Mouse (Mus musculus) cerebellum, adult 18-20 months (tissue): ENCODE results near the gene Apba3.

Source experiments
- DNase-seq, 2 experiments: peaks; one replicate each; pipeline ENCODE4 v3.0.0; 2021

The Apba3 gene

DNA sequence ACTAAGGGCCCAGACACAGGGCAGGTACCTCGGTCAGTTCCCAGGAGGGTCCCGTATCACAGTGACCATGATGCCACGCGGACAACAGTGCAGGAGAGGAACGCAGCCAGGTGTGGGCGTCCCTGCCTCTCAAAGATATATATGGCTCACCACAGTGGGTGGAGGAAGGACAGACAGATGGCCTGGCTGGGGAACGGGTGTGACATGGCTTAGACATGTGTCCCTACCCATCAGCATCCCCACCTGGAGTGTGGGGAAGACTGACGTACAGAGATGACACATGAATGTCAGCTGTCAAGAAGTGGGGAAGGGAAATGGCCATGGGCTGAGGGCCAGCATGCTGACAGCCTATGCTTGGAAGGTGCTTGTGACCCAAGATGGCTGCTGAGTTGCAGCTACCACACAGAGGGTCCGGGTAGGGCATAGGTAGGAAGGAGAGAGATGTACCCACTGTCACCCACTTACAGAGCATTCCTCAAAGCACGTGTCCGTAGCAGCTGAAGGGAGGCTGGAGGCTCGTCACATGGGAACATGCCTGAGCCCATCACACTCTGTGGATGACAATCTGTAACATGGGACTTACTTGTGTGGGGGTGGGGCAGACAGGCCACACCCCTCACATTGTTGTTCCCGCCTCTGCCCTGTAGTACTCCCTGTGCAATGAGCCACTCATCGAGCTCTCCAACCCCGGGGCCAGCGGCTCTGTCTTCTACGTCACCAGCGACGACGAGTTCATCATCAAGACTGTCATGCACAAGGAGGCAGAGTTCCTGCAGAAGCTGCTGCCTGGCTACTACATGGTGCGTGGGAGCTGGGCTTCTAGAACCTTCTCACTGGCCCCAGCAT, 40.3 kb downstream of the Apba3 start:
- DNase-seq, result no peak

DNA sequence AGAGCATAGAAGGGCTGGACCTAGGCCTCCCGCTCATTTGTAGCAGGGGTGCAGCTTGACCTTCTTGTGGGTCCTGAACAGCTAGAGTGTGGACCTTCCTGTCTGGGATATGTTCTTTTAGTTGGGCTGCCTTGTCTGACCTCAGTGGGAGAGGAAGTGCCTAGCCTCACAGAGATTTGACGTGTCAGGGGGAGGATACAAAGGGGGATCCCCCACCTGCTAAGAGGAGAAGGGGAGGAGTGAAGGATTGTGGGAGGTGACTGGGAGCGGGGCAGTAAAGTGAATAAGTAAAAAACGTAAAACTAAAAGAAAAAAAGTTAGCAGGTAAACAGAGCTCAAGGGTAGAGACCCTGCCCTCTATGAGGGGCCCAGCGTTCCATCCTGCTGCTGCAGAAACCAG, 42.8 kb downstream of the Apba3 start:
- no peak for DNase-seq

GRCm38 (mm10) chr10:81313581-81313980, 46.8 kb downstream of the Apba3 start:
- DNase-seq, result peak; percentile 21 to 30

- no peak for DNase-seq
These were observed 47.4 kb downstream of the Apba3 start for GRCm38 (mm10) chr10:81314201-81314600.

- peak in 1 of 2 experiments; percentile 19 for DNase-seq
These were observed 48.8 kb downstream of the Apba3 start for GRCm38 (mm10) chr10:81315587-81315986.

- peak in 1 of 2 experiments; percentile 56 for DNase-seq
These were observed 49.7 kb downstream of the Apba3 start for GRCm38 (mm10) chr10:81316338-81317060.

- DNase-seq, result peak in 1 of 2 experiments; percentile 39
These were observed 50.5 kb downstream of the Apba3 start for GRCm38 (mm10) chr10:81317273-81317672.

DNA sequence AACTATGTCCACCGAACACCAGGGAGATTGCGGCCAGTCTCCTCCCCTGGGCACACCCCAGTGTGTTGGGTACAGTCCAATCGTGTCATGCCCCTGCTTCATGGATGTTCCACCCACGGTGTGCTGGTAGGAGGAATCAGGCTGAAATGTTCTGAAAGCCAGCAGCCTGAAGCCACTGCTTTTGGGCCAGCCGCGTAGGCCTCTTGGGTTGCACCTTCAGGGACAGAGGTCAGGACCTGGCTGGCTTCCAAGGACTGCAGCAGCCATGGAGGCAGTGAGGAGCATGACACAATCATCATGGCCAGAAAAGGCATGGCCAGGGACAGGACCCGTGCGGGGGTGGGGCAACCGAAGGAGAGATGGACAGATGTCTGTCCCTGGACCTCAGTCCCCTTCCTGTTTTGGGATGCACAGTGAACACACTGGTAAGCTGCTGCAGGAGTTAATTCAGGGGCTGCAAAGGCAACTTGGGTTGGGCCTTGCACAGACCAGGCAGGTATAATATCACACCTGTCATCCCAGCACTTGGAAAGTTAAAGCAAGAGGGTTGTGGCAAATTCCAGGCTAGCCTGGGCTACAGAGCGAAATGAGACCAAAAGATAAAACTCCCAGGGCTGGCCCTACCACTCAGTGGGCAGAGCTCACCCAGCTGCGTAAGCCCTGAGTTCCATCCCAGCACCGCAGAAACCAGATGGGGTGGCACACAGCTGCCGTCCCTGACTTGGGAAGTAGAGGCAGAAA, 52.0 kb downstream of the Apba3 start:
- peak; percentile 53 to 57 for DNase-seq

DNA sequence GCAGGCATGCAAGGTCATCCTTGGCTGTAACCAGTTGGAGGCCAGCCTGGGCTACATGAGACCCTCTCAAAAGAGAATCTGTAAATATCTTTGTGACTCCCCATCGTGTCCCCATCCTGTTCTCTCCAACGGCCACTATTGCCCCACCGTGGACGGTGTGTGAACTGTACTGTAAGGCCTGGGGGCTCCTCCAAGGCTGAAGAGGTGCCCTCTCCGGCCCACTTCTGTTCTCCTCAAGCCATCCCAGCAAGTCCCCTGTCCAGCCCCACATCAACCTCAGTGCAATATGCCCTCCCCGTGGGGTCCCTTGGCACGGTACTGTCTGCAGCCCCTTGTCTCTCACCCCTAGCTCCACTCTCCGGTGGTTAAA, 52.6 kb downstream of the Apba3 start:
- peak; percentile 33 to 53 for DNase-seq

- peak; percentile 29 to 46 for DNase-seq
These were observed 53.2 kb downstream of the Apba3 start for GRCm38 (mm10) chr10:81319741-81320549.

DNA sequence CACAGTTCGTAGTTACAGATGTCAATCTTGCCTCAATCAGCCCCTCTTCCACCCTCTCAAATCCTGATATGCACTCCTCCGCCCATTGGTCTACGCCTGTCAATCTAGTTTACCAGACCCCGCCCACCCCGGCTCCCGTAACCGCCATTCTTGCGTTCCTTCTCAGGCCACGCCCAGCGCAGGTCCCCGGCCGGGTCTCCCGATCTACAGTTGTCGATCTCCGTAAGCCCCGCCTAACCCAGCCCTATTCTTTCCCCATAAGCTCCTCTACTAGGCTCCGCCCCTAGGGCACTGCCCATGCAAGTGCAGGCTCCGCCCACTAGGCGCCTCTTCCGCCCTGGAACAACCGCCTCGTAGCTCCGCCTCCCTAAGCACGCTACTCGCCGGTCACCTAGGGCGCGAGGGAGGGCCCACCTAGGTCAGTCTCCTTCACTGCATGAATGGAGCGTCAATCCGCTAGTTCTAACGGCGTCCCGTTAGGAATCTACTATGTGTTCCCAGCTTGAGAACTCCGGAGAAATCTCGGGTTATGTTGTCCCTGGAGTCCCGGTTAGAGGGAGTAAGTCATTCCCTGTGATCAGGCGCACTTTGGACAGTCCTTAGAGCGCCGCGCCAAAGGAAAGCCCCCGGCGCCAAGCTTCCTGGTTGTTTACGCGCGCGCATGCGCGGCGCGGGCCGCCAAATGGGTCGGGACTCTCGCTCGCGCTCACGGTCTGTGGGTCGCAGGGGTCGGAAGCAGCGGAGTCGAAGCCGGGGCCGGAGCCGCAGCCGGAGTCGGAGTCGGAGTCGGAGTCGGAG, 54.0 kb downstream of the Apba3 start, which contains the start of gene Cactin:
Cactin (plus strand) TSS at position 554 of the 798 bp plus-strand sequence.
- DNase-seq, result peak; percentile 99 to 100

GRCm38 (mm10) chr10:81321436-81321835, 54.7 kb downstream of the Apba3 start:
- peak in 1 of 2 experiments; percentile 37 for DNase-seq

DNA sequence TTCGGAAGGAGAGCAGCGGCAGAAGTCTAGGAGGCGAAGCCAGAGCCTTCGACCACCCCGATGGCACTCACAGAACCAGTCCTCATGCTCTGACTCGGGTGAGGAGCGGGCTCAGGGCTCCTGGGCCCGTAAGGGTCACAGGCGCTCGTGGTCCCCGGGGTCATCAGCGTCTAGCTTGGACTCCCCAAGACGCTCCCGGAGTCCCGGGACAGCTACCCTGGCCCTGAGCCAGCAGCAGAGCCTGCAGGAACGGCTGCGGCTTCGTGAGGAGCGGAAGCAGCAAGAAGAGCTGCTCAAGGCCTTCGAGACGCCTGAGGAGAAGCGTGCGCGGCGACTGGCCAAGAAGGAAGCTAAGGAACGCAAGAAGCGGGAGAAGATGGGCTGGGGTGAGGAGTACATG, 55.7 kb downstream of the Apba3 start:
- peak; percentile 23 to 46 for DNase-seq
